Mouse (Mus musculus) layer of hippocampus, adult 9-10 months (tissue): ENCODE data around the gene Rhot1.

ENCODE experiments used
- DNase-seq: peaks from one replicate; pipeline ENCODE4 v3.0.0; 2022; ENCODE audit warnings: low spot score

Gene Rhot1

DNA sequence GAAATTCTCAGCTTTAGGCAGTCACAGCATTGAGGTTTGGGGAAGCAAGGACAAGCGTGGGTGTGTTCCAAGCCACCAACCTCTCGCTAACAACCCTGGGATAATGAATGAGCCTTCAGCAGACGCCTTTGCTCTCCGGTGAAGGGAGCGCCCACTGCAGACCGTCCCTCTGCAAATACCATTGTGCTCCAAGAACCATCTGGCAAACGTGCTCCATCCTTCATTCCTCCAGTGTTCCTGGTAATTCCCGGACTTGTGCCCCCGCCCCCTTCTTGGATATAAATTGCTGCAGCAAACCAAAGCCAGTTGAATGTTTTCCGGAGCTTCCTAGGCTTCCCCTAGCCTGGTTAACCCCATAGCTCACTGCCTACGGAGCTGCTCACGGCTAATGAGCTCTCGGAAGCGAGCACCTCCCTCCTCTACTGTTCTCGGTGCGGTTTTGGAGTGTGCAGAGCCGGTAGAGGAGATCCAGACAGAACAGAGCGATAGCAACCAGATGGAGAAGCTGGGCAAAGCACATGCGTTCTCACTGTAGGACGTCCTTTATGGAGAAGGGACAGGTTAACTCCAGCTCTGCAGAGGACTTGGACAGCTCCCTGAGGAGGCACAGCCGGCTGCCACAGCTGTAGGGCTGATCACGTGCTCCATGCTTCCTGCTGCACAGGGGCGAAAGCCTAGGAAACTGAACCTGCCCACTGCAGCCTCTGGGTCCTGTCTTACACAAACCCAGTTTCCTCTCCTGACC is 81.1 kb downstream of the Rhot1 start:
- no peak for DNase-seq

DNA sequence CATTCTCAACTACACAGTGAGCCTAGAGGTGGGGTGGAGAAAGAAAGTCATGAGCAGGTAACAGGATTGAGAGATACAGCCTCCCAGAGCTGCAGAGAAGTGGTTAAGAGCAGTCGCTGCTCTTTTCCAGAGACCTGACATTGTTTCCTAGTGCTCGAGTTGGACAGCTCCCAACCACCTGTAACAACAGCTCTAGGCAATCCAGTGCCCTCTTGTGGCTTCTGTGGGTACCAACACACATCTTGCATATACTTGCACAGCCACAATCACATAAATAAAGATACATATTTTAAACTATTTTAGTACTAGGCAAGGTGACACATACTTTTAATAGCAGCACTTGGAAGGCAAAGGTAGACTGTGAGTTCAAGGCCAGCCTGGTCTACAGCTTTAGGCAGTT is 82.2 kb downstream of the Rhot1 start:
- DNase-seq, result no peak

DNA sequence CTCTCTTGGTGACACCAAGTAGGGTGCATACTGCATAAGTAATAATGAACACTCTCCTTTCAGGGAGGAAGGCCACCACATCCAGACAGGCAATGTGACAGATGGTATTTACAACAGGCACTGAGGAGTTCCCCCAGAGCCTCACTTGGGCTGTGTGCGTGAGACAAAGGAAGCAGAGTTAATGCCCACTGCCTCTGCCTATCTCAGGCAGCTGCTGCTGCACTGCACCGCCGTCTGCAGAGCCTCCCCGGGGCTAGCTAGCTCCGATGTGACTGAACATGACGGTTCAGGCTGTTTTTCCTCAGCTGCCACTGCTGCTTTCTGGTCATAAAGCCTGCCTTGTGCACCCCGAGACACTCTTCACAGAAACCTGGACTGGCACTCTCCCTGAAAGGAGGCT is 83.6 kb downstream of the Rhot1 start:
- no peak for DNase-seq

DNA sequence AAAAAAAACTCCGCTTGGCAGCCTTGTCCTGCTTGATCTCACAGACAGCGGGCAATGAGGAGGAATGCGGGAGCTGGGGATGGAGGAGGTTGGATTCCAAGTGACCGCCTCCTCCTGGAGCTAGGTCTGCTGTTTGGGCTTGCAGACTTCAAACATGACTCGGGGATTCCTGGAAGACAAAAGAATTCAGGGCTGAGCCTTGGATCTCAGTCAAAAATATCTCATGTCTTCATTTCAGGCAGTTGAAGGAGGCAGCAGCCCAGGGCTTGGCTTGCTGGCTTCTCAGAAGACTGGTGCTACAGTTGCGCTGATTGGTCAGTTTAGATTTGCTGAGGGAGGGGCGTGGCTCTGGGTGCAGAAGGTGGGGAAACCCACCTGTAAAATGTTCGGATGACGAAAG is 86.2 kb downstream of the Rhot1 start:
- no peak for DNase-seq

DNA sequence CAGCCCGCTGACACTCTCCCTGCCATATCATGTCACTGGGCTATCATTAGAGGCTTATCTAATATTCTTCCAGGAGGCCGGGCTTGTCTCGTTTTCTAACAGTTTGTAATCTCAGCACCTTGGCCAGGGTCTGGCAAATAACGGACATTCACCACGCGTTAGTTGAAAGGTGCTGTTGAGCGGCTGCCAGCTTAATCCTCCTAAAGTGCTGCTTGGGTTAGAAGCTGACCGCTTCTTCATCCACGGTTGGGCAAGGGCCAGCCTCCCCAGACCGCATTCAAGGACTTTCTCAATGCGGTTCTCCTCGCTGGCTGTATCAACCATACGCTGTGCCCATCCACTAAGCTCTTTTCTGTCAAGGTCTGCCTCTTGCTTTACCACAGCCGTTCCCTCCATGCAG is 87.0 kb downstream of the Rhot1 start:
- DNase-seq, result no peak

DNA sequence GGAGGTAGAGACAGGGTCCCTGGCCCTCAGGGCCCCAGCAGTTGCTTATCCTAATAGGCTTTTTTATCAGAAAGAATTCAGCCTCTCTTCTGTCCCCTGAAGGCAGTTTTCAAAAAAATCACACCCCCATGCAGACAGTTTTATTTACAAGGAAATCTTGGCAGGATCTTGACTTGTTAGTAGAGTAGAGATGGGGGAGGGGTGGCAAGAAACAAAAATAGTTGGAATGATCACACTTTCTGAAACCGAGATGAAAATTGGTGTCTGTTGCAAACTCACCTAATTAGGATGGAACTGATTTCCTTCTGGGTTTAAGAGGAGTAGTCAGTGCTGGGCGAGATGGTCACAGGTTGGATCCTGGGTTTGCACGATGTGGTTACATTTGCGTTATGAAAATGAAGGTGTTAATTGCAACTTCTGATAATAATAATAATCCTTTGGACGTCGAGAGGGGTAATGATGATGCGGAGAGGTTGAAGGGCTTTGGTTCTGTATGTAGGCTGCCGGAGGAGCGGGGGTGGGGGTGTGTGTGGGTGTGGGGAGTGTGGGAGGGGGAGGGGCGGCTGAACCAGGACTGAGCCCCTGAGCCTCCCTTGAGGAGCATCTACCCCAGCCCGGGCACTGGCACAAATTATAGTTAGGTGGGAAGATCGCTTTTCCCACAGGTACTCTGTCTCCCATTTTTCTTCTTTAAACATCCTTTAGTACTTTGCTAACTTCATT is 90.9 kb downstream of the Rhot1 start:
- no peak for DNase-seq

DNA sequence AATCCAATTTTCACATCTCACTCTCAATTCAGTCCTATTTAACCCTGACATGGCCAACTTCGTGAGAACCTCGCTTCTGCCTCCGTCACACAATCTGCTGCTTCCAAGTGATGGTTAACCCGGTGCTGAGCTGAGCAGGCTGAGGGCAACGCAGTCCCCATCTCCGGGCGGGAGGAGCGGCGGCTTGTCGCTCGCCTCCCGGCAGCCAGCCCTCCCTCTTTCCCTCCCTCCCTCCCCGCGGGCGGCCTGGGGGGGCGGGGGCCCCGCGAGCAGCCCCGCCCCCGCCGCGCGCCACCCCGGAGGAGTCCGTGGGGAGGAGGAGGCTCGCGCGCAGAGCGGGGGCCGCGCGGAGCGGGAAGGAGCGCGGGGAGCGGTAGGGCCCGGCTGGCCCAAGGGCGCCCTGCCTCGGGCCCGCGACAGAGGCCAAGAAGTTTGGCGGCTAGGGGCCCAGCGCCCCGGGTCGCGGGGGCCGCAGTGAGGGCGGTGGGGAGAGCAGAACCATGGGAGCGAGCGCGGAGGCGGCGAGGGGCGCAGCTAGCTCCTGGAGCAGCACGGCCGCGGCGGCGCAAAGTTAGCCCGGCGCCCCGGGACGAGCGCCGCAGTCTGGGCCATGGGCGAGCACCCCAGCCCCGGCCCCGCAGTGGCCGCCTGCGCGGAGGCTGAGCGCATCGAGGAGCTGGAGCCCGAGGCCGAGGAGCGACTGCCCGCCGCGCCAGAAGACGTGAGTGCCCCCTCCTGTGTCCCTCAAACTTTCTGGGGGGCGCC is 91.9 kb downstream of the Rhot1 start, which contains the start of gene Rhbdl3:
TSS of gene Rhbdl3 (plus strand) at position 362 of the 765 bp plus-strand sequence.
- no peak for DNase-seq

DNA sequence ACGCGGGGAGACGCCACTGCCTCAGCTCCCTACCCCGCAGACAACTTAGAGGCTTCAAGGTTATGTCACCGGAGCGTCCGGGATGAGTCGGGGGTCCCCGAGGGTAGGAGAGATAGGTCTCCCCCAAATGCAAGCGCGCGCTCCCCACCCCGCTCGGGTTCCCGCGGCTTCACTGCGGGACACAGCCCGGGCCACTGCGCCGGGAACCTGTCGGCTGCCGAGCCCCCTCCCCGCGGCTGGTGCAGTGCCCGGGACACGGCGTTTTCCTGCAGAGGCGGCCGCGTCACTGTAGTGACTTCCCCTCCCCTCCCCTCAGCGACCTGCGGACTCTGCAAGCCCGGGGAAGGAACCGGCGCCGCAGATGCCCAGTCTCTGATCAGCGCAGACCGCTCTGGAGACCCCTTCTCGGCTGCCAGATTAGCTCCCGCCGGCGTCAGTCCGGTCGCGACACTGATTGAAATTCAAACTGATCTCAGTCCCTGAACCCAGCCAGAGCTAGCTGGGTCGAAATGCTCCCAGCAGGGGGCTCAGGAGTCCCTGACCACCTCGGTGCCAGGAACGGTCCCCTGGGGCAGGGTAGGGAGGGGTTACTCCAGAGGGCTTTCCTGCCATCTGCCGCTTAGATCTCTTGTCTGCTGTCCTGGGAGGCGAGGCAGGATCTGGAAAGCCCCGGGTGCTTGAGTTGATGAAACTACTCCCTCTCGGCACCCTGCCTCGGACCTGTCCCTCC is 92.7 kb downstream of the Rhot1 start:
- no peak for DNase-seq

DNA sequence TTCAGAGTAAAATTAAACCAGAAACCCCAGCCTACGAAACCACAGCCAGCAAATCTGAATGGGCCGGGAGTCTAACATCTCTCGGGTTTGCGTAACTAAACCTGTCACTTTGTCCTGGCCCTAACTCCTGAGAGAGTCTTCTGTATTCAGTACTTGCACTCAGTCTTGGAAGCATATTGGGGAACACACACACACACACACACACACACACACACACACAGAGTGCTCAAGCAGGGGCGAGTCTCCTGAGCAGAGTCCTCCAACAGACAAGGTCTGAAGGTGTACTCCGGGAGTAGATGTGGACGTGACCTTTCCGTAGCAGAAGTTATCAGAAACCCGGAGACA is 93.2 kb downstream of the Rhot1 start:
- no peak for DNase-seq

DNA sequence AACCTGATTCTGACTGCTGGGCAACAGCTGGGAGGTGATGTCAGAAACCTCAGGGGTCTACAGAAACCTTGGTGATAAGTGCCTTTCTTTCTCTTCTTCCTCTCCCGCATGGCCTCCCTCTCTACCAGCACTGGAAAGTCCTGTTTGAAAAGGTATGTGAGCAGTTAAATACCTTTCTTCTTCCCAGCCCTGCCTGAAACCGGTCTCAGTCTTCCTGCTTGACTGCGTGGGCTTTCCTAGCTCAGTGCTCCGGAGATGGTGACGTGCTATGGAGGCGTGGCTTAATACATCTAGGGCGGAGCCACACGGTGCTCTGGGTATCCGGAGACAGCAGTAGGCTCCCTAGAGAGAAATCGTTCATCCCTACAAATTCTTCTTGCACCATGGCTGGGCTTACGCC is 93.7 kb downstream of the Rhot1 start:
- DNase-seq, result peak; percentile 57

DNA sequence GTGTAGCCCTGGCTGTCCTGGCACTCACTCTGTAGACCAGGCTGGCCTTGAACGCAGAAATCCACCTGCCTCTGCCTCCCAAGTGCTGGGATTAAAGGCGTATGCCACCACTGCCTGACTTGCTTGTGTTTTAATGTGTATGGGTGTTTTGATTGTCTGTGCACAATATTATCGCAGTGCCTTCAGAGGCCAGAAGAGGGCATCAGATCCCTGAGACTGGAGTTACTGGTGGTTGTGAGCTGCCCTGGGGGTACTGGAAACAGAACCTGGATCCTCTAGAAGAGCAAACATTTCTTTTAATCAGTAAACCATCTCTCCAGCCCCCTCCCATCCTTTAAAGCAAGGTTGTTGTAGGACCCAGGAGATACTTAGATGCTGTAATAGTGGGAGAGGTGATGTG is 94.9 kb downstream of the Rhot1 start:
- DNase-seq, result no peak

DNA sequence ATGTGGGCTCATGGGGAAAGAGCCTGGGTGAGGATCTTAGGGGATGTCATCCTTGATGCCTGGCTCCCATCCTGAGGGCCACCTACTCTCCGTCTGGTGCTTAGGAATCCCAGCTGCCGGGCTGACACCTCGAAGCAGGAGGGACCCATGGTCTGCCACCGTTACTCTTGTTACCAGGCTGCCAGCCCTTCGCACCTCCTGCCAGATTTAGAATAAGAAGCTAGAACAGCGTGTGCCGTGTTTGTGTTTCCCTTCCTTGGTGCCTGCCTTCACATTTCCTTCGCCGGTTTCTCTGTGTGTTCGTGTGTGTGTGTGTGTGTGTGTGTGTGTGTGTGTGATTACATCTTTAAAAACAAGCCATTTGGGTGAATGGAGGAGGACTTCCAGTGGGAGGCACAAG is 96.0 kb downstream of the Rhot1 start:
- peak; percentile 61 for DNase-seq

DNA sequence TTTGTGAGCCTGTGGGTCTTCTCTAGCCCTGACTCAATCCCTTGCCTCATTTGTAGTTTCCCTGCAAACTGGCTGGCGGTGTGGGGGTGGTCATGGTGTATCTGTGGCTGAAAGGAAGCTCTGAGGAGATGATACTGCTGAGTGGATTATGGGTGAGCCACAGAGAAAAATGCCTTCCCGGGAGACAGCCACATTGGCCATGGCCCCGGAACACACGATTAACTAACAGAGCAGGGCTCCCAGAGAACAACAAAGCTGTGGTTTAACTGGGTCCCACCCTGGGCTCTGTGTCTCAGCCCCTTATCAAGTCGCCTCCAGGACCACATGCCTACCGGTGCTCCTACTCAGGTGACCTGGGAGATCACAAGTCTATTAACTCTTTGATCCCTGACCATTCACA is 99.7 kb downstream of the Rhot1 start:
- DNase-seq, result no peak

DNA sequence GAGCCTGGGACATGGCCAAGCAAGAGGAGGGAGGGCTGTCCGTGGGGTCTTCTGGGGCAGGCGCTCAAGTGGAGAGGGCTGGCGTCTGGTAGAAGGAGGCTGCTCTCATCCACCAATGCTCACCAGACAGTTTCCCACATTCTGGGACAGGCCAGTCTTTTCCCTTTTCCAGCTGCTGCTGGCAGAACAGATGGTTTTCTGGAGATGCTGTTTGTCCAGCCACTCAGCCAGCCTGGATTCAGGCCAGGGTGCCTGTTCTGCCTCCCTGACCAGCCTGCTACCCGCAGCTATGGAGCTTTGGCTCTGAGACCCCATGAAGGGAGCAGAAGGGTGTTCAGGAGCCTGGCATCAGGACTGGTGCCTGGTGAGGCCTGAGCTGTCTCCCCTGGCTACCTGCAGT is 102.5 kb downstream of the Rhot1 start:
- DNase-seq, result no peak

DNA sequence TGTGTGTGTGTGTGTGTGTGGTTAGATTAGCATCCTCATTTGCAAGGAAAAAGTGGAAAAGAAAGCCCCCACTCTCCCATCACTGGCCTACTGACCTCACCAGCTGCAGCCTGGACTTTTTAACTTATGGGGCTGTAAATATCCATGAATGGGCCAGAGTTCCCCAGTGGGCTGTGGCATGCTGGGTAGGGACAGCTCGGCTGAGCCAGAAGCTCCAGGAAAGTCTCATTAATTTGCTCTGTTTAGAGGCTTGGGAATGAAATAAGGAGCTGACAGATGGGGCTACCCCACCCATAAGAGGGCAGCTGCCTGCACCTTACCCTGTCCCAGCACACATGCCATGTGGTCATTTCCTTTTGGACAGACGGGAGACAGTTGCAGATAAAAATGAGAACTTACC is 103.2 kb downstream of the Rhot1 start:
- DNase-seq, result no peak

DNA sequence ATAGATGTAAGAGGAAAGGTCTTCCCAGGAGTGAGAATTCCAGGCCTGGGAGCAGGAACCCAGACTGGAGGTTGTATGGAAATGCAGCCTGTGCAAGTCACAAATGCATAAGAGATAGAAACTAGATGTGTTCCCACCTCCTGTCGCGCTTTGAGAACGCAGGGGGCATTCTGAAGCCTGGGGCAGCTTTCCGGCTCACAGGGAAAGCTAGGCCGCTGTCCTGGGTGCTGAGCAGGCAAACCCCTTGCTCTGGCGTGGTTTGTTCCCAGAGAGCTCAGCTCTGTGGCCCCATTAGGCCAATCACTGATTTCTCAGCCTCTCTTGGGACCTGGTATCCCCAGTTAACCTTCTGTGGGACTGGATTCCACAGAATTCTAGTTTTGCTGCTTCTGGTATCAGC is 103.7 kb downstream of the Rhot1 start:
- DNase-seq, result no peak

DNA sequence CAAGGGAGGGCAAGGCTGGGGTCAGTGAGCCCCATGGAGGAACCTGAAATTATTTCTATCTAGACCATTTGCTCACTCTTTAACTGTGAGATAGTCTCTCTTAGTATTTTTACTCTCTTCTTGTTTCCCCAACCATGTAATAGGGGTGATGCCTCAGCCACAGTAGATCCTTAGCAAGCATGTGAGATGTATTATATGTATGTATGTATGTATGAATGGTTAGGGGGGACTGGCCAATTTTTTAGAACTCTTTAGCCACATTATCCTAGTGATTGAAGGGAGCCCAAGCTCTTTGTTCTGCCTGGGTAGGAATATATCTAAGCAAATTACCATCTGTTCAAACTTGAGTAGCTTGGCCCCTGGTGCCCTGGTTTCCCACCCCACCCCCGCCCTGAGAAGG is 104.6 kb downstream of the Rhot1 start:
- DNase-seq, result no peak

DNA sequence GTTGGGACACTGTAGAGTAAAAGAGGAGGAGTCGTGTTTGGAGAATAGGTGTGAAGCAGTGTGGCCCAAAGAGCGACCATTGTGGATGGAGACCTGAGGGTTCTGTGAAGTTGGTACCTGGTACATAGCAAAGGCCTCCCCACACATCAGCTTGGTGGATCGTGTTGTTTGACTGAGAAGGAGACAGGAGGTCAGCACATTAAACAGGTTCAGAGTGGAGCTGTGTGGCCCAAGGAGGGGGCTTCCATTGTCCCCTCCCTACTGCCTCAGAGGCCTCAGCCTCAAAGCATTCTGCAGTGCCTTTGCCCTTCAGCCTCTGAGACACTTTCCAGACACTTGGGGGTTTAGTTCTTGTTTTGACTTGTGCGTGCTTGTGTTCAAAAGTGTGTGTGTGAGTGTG is 105.1 kb downstream of the Rhot1 start:
- DNase-seq, result no peak

DNA sequence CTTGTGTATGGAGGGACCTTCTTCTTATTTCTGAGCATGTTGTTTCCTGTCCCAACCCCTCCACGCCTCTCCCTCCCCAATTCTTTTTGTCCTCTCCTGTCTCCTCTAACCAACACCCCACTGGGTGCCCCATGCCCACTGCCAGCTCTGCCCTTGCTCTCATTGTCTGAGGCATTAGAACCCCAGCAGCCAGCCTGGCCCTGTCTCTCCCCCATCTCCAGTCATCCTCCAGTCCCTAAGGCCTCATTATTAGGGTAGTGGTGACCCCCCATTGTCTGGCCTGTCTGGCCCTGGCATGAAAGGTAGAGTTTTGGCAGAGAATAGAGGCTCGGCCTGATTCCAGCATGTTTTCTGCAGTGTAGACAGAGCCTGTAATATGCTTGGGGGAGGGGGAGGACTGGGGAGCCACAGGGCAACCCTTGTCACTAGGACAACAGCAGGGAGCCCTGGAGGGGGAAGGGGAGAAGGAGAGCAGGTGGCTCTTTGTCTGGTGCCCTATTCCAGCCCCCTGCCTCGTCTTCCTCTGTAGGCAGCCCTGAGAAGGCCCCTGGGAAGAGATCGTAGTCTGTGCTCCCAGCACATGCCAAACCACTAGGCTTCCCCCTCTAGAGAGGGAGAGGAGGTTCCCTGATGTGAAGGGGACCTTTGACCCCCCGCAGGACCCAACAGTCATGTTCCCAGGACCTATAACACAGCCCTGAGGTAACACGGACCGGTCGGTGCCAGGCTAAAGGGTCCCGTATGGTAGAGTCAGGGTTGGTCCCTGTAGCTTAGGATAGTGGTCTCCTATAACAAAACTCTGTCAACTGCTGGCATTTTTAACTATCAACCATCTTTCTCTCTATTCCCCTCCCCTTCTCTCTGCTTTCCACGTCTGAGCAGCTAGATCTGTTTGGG is 107.2 kb downstream of the Rhot1 start:
- DNase-seq, result no peak
